Mouse (Mus musculus): ENCODE results near the gene Mt1. TPM values are rescaled to one million over a fixed set of nuclear protein-coding genes. Genes with fewer than 3 reads are reported as not detected.
"Not testable (repeated sequence)": the region's sequence is repeated elsewhere in the genome, so short reads cannot be mapped to it uniquely, and the experiment has no call there.

Gene Mt1
- polyA plus RNA-seq, 1 experiment = 271 TPM

GRCm38 (mm10) chr8:94150925-94151324 lies 28.0 kb upstream of the Mt1 start:
- TF ChIP-seq POLR2A (IDR thresholded peaks at IDR 0.05; ENCODE audit: borderline replicate concordance, low read depth, low read length) = no peak
- TF ChIP-seq CTCF (IDR thresholded peaks at IDR 0.05; ENCODE audit: low read depth, low read length) = no peak
- no peaks in the 10 kb centered on the region for H3K4me1 ChIP-seq (ENCODE audit: control insufficient read depth, insufficient read depth, low read length)
- no peak overlapping the region for H3K4me3 ChIP-seq (ENCODE audit: insufficient read depth, low read length)
- no peak overlapping the region for H3K27ac ChIP-seq (ENCODE audit: insufficient read depth, low read depth, low read length)

GRCm38 (mm10) chr8:94152513-94153300 lies 26.2 kb upstream of the Mt1 start, which contains the start of gene Mt3:
Gene Mt3 (plus strand): TSS chr8:94152607.
- H3K4me1 ChIP-seq (ENCODE audit: control insufficient read depth, insufficient read depth, low read length) = peaks cover 4% of the 10 kb centered on the region
- no peak for TF ChIP-seq CTCF (IDR thresholded peaks at IDR 0.05; ENCODE audit: low read depth, low read length)
- TF ChIP-seq POLR2A (IDR thresholded peaks at IDR 0.05; ENCODE audit: borderline replicate concordance, low read depth, low read length) = no peak
- H3K4me3 ChIP-seq (ENCODE audit: insufficient read depth, low read length) = peak within 1 kb of the TSS; percentile 17
- no peak within 1 kb of the TSS for H3K27ac ChIP-seq (ENCODE audit: insufficient read depth, low read depth, low read length)

- H3K27ac ChIP-seq (ENCODE audit: insufficient read depth, low read depth, low read length) = no peak overlapping the region
- no peak overlapping the region for H3K4me3 ChIP-seq (ENCODE audit: insufficient read depth, low read length)
- TF ChIP-seq CTCF (IDR thresholded peaks at IDR 0.05; ENCODE audit: low read depth, low read length) = no peak
- TF ChIP-seq POLR2A (IDR thresholded peaks at IDR 0.05; ENCODE audit: borderline replicate concordance, low read depth, low read length) = no peak
- peaks cover 4% of the 10 kb centered on the region for H3K4me1 ChIP-seq (ENCODE audit: control insufficient read depth, insufficient read depth, low read length)
These were observed 25.4 kb upstream of the Mt1 start for GRCm38 (mm10) chr8:94153451-94153850.

GRCm38 (mm10) chr8:94154537-94154936 lies 24.3 kb upstream of the Mt1 start:
- no peak overlapping the region for H3K4me3 ChIP-seq (ENCODE audit: insufficient read depth, low read length)
- no peak overlapping the region for H3K27ac ChIP-seq (ENCODE audit: insufficient read depth, low read depth, low read length)
- H3K4me1 ChIP-seq (ENCODE audit: control insufficient read depth, insufficient read depth, low read length) = peaks cover 4% of the 10 kb centered on the region
- no peak for TF ChIP-seq POLR2A (IDR thresholded peaks at IDR 0.05; ENCODE audit: borderline replicate concordance, low read depth, low read length)
- no peak for TF ChIP-seq CTCF (IDR thresholded peaks at IDR 0.05; ENCODE audit: low read depth, low read length)

GRCm38 (mm10) chr8:94156092-94156491 lies 22.8 kb upstream of the Mt1 start:
- TF ChIP-seq CTCF (IDR thresholded peaks at IDR 0.05; ENCODE audit: low read depth, low read length) (no peak), POLR2A (IDR thresholded peaks at IDR 0.05; ENCODE audit: borderline replicate concordance, low read depth, low read length) (no peak)
- H3K4me3 ChIP-seq (ENCODE audit: insufficient read depth, low read length) = no peak overlapping the region
- peaks cover 4% of the 10 kb centered on the region for H3K4me1 ChIP-seq (ENCODE audit: control insufficient read depth, insufficient read depth, low read length)
- H3K27ac ChIP-seq (ENCODE audit: insufficient read depth, low read depth, low read length) = no peak overlapping the region

- not testable (repeated sequence) for H3K4me1 ChIP-seq (ENCODE audit: control insufficient read depth, insufficient read depth, low read length); H3K4me3 ChIP-seq (ENCODE audit: insufficient read depth, low read length); H3K27ac ChIP-seq (ENCODE audit: insufficient read depth, low read depth, low read length)
These were observed 13.1 kb upstream of the Mt1 start for GRCm38 (mm10) chr8:94165772-94166171.

- peaks cover 8% of the 10 kb centered on the region for H3K4me1 ChIP-seq (ENCODE audit: control insufficient read depth, insufficient read depth, low read length)
- H3K27ac ChIP-seq (ENCODE audit: insufficient read depth, low read depth, low read length) = no peak overlapping the region
- TF ChIP-seq CTCF (IDR thresholded peaks at IDR 0.05; ENCODE audit: low read depth, low read length) (peak; percentile 59), POLR2A (IDR thresholded peaks at IDR 0.05; ENCODE audit: borderline replicate concordance, low read depth, low read length) (no peak)
- peak overlapping the region; percentile 27; the same call in 1 of the 2 replicates for H3K4me3 ChIP-seq (ENCODE audit: insufficient read depth, low read length)
These were observed 11.6 kb upstream of the Mt1 start for GRCm38 (mm10) chr8:94167244-94167643.

- Histone ChIP-seq H3K27ac (ENCODE audit: insufficient read depth, low read depth, low read length) (no peak overlapping the region), H3K4me1 (ENCODE audit: control insufficient read depth, insufficient read depth, low read length) (peaks cover 15% of the 10 kb centered on the region), H3K4me3 (ENCODE audit: insufficient read depth, low read length) (no peak overlapping the region)
- no peak for TF ChIP-seq POLR2A (IDR thresholded peaks at IDR 0.05; ENCODE audit: borderline replicate concordance, low read depth, low read length)
These were observed 9.3 kb upstream of the Mt1 start for GRCm38 (mm10) chr8:94169547-94169946.

- peak overlapping the region; percentile 87; the same call in 1 of the 2 replicates for H3K4me3 ChIP-seq (ENCODE audit: insufficient read depth, low read length)
- no peak overlapping the region for H3K27ac ChIP-seq (ENCODE audit: insufficient read depth, low read depth, low read length)
- peaks cover 17% of the 10 kb centered on the region for H3K4me1 ChIP-seq (ENCODE audit: control insufficient read depth, insufficient read depth, low read length)
- TF ChIP-seq CTCF (IDR thresholded peaks at IDR 0.05; ENCODE audit: low read depth, low read length) = no peak
- no peak for TF ChIP-seq POLR2A (IDR thresholded peaks at IDR 0.05; ENCODE audit: borderline replicate concordance, low read depth, low read length)
These were observed 7.5 kb upstream of the Mt1 start for GRCm38 (mm10) chr8:94171321-94171755.

- peak within 1 kb of the TSS; percentile 87 for H3K4me3 ChIP-seq (ENCODE audit: insufficient read depth, low read length)
- TF ChIP-seq POLR2A (IDR thresholded peaks at IDR 0.05; ENCODE audit: borderline replicate concordance, low read depth, low read length) (no peak), CTCF (IDR thresholded peaks at IDR 0.05; ENCODE audit: low read depth, low read length) (no peak)
- peak within 1 kb of the TSS; percentile 83 for H3K27ac ChIP-seq (ENCODE audit: insufficient read depth, low read depth, low read length)
- peaks cover 17% of the 10 kb centered on the region for H3K4me1 ChIP-seq (ENCODE audit: control insufficient read depth, insufficient read depth, low read length)
These were observed 6.6 kb upstream of the Mt1 start, which contains the start of gene Mt2 for GRCm38 (mm10) chr8:94172075-94172808. Gene Mt2 (plus strand): TSS chr8:94172664.

Measured in bone marrow macrophage, adult 2 months (primary cell).